Mouse (Mus musculus) intestine, postnatal 0 days (tissue): ENCODE results near the gene Prc1. TPM values are rescaled to one million over a fixed set of nuclear protein-coding genes. Genes with fewer than 3 reads are reported as not detected.

ENCODE experiments used
- ATAC-seq: fragments of 200-750 bp; cut with Nextera tagmentation; 2 replicates; pipeline ENCODE4 v1.8.0; 2017; ENCODE audit warnings: mild to moderate bottlenecking, moderate TSS enrichment, moderate library complexity
- H3K27ac ChIP-seq: fragments of 300-500 bp; sonication (generic); 2 replicates; pipeline ENCODE4 v1.5.1; 2014; ENCODE audit warnings: mild to moderate bottlenecking, low read depth, low read length, moderate library complexity
- H3K27me3 ChIP-seq: fragments of 300-500 bp; sonication (generic); replicated peaks from 2 replicates; pipeline ENCODE4 v1.6.1; 2014; ENCODE audit warnings: low read length, mixed read lengths; ENCODE audit not compliant: control insufficient read depth, insufficient read depth
- H3K36me3 ChIP-seq: fragments of 300-500 bp; sonication (generic); 2 replicates; pipeline ENCODE4 v1.6.1; 2014; ENCODE audit warnings: mild to moderate bottlenecking, moderate library complexity; ENCODE audit not compliant: control insufficient read depth, insufficient read depth
- H3K4me1 ChIP-seq: fragments of 300-500 bp; sonication (generic); replicated peaks from 2 replicates; pipeline ENCODE4 v1.6.1; 2014; ENCODE audit warnings: antibody characterized with exemption, low read length, mixed read lengths; ENCODE audit not compliant: control insufficient read depth, insufficient read depth
- H3K4me2 ChIP-seq: fragments of 300-500 bp; sonication (generic); replicated peaks from 2 replicates; pipeline ENCODE4 v1.6.1; 2014; ENCODE audit warnings: low read depth, mild to moderate bottlenecking, moderate library complexity
- H3K4me3 ChIP-seq: fragments of 300-500 bp; sonication (generic); 2 replicates; pipeline ENCODE4 v1.5.1; 2014; ENCODE audit warnings: low read depth, low read length
- H3K9ac ChIP-seq: fragments of 300-500 bp; sonication (generic); 2 replicates; pipeline ENCODE4 v1.6.1; 2014; ENCODE audit warnings: mild to moderate bottlenecking, low read depth, low read length
- H3K9me3 ChIP-seq: fragments of 300-500 bp; sonication (generic); 2 replicates; pipeline ENCODE4 v1.6.1; 2016; ENCODE audit warnings: mixed run types; ENCODE audit not compliant: control insufficient read depth
- CTCF ChIP-seq: sonication (generic); IDR thresholded peaks from 2 replicates; pipeline ENCODE4 v1.5.1; 2016; ENCODE audit warnings: low read depth, mild to moderate bottlenecking, control low read depth, antibody characterized with exemption, moderate library complexity
- WGBS: fragments of 180-500 bp; shearing (Covaris S2); extraction: QIAGEN DNeasy Blood & Tissue Kit; methylation state at CpG from one replicate; pipeline ENCODE4 v1.1.7; 2014; 5-methylcytosine and 5-hydroxymethylcytosine counted together
- polyA plus RNA-seq: library from polyadenylated mRNA; unstranded; fragments of >200 nt; fragmentation: Nextera tagmentation; extraction: Ambion mirVana; gene quantifications from 2 replicates; pipeline ENCODE4 v1.2.1, GENCODE M21; 2015

Prc1 gene
- polyA plus RNA-seq, 1 experiment from 2014 or later = 32.5 TPM

DNA sequence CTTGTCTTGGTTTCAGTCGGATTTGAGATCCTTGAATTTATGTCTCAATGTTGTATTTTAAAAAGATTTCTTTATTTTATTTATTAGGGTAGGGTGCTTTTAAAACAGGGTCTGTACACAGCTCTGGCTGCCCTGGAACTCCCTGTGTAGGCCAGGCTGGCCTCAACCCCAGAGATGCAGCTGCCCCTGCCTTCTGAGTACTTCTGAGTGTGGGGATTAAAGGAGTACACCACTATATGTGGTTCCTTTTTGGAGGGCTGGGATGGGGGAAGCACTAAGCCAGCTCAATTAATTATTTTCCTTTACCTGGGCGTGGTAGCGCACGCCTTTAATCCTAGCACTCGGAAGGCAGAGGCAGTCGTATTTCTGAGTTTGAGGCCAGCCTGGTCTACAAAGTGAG lies 2.2 kb downstream of the Prc1 start:
- 74% methylated on average over 6 of the region's 6 CpGs for WGBS
- ATAC-seq = no peak
- H3K9ac ChIP-seq = no peak overlapping the region

DNA sequence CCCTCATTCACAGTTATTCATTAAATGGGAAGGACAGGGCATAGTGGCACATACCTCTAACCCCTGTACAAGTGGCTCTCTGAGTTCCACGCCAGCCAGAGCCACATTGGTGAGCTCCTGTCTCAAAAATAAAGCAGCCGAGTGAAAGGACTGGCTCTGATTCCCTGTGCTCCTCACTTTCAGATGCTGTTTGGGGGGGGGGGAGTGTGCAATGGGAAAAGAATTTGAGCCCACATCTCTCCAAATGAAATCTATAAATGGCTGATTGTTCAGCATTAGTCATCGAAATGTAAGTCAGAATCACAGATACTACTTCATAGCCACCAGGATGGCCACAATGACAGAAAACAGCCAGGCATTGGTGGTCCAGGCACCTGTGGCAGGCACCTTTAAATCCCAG lies 2.8 kb downstream of the Prc1 start:
- Histone ChIP-seq H3K4me3 (no peak overlapping the region), H3K9ac (no peak overlapping the region), H3K27me3 (no peaks in the 10 kb centered on the region), H3K27ac (no peak overlapping the region), H3K9me3 (no peaks in the 10 kb centered on the region), H3K4me2 (no peak overlapping the region), H3K4me1 (no peaks in the 10 kb centered on the region), H3K36me3 (peaks cover 13% of the 10 kb centered on the region; the same call in 1 of the 2 replicates)
- no peak for TF ChIP-seq CTCF
- ATAC-seq = no peak
- 79% methylated on average over 3 of the region's 3 CpGs for WGBS

More for the DNA sequence above, 2.2 kb downstream of the Prc1 start:
- Histone ChIP-seq H3K27me3 (no peaks in the 10 kb centered on the region), H3K36me3 (0 out of 2 replicates have a peak, but pooled peaks cover 8% of the 10 kb centered on the region), H3K9me3 (no peaks in the 10 kb centered on the region), H3K27ac (no peak overlapping the region), H3K4me1 (no peaks in the 10 kb centered on the region), H3K4me2 (no peak overlapping the region; the same call in 1 of the 2 replicates), H3K4me3 (no peak overlapping the region)
- no peak for TF ChIP-seq CTCF

- no peaks in the 10 kb centered on the region for H3K4me1 ChIP-seq
- no peaks in the 10 kb centered on the region for H3K27me3 ChIP-seq
- ATAC-seq = no peak
- WGBS = 90% methylated on average over 4 of the region's 4 CpGs
- no peak overlapping the region for H3K9ac ChIP-seq
- no peak overlapping the region for H3K4me2 ChIP-seq
- no peak overlapping the region for H3K4me3 ChIP-seq
- H3K9me3 ChIP-seq = no peaks in the 10 kb centered on the region
- peaks cover 23% of the 10 kb centered on the region for H3K36me3 ChIP-seq
- H3K27ac ChIP-seq = no peak overlapping the region
- TF ChIP-seq CTCF = no peak
These were observed 4.5 kb downstream of the Prc1 start for GRCm38 (mm10) chr7:80298754-80299153.

- Histone ChIP-seq H3K9ac (no peak overlapping the region), H3K9me3 (no peaks in the 10 kb centered on the region), H3K4me1 (no peaks in the 10 kb centered on the region), H3K36me3 (peaks cover 31% of the 10 kb centered on the region), H3K27ac (no peak overlapping the region; the same call in 1 of the 2 replicates), H3K4me2 (no peak overlapping the region), H3K4me3 (no peak overlapping the region), H3K27me3 (no peaks in the 10 kb centered on the region)
- WGBS = 85% methylated on average over 3 of the region's 3 CpGs
- ATAC-seq = no peak
- TF ChIP-seq CTCF = no peak
These were observed 5.3 kb downstream of the Prc1 start for GRCm38 (mm10) chr7:80299568-80299967.

GRCm38 (mm10) chr7:80301522-80301921 lies 7.3 kb downstream of the Prc1 start:
- 89% methylated on average over 2 of the region's 2 CpGs for WGBS
- no peaks in the 10 kb centered on the region for H3K4me1 ChIP-seq
- TF ChIP-seq CTCF = peak; percentile 49
- no peak overlapping the region for H3K9ac ChIP-seq
- no peaks in the 10 kb centered on the region for H3K9me3 ChIP-seq
- H3K27me3 ChIP-seq = no peaks in the 10 kb centered on the region
- no peak overlapping the region for H3K4me3 ChIP-seq
- ATAC-seq = no peak
- H3K27ac ChIP-seq = no peak overlapping the region
- H3K4me2 ChIP-seq = no peak overlapping the region
- H3K36me3 ChIP-seq = peaks cover 48% of the 10 kb centered on the region

DNA sequence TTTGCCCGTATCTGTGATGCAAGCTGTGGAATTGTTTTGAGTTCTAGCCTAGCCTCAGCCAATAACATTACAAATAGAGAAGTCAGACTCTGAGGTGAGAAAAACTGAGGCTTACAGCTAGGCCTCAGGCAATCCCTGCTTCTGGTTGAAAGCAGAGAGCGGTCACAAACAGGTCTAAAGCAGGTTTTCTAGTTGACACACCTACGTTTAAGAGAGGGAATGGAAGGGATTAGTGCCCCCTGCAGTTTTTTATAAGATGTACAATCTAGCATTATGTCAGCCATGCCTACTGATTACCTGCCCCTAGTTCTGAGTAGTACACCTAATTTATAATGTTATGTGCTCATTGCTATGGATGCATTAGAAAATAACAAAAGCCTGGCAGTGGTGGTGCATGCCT lies 13.5 kb downstream of the Prc1 start:
- Histone ChIP-seq H3K4me1 (no peaks in the 10 kb centered on the region), H3K9me3 (no peaks in the 10 kb centered on the region), H3K27me3 (no peaks in the 10 kb centered on the region), H3K9ac (no peak overlapping the region), H3K36me3 (peaks cover 71% of the 10 kb centered on the region), H3K27ac (no peak overlapping the region), H3K4me3 (no peak overlapping the region), H3K4me2 (no peak overlapping the region)
- WGBS = 72% methylated on average over 3 of the region's 3 CpGs
- TF ChIP-seq CTCF = peak; percentile 44
- ATAC-seq = no peak

- H3K9me3 ChIP-seq = no peaks in the 10 kb centered on the region
- H3K36me3 ChIP-seq = peaks cover 76% of the 10 kb centered on the region
- 79% methylated on average over 7 of the region's 7 CpGs for WGBS
- H3K4me2 ChIP-seq = no peak overlapping the region
- no peak overlapping the region for H3K27ac ChIP-seq
- no peaks in the 10 kb centered on the region for H3K4me1 ChIP-seq
- no peak for ATAC-seq
- no peak for TF ChIP-seq CTCF
- H3K27me3 ChIP-seq = no peaks in the 10 kb centered on the region
- no peak overlapping the region for H3K4me3 ChIP-seq
- H3K9ac ChIP-seq = no peak overlapping the region
These were observed 16.5 kb downstream of the Prc1 start for GRCm38 (mm10) chr7:80310771-80311170.
